In genomic region chr5:31153516-31154151, GRCm38 (mm10) we compare ENCODE assay signal across 9 mouse cellular contexts. TPM values are rescaled to one million over a fixed set of nuclear protein-coding genes. Genes with fewer than 3 reads are reported as not detected.
DNase-seq lines count a peak whose midpoint lies in the region; ATAC-seq and TF ChIP-seq lines count a peak whose summit lies in the region.
"Had no signal": no experiment of that assay in that cellular context is flagged by ENCODE, and none has a peak within 500 bp of the region (broad histone marks: within the 10 kb centered on the region; RNA-seq: fewer than 3 reads in every experiment).

No protein-coding gene starts in this region.

- H3K9ac ChIP-seq in liver, adult 2 months (ENCODE audit: low read depth, low read length): peak overlapping the region; percentile 35
- peak overlapping the region; percentile 68 for H3K9ac ChIP-seq in forebrain, embryonic 12.5 days
- peak overlapping the region; percentile 79 for H3K9ac ChIP-seq in hindbrain, embryonic 11.5 days (ENCODE audit: low read depth, low read length)
- peak overlapping the region; percentile 81 for H3K9ac ChIP-seq in lung, embryonic 16.5 days (ENCODE audit: low read length)

- no peak overlapping the region for H3K27ac ChIP-seq in liver, adult 2 months (replicated peaks; ENCODE audit: insufficient read depth, low read depth, low read length)
- 0 out of 2 replicates have a peak overlapping the region, but pooled peaks have one; percentile 2 for H3K27ac ChIP-seq in forebrain, embryonic 12.5 days
- H3K27ac ChIP-seq in hindbrain, embryonic 11.5 days (ENCODE audit: low read depth, low read length): no peak overlapping the region
- peak overlapping the region; percentile 75; the same call in 1 of the 2 replicates for H3K27ac ChIP-seq in lung, embryonic 16.5 days (ENCODE audit: low read length)

- TF ChIP-seq POLR2A in liver, adult 2 months (IDR thresholded peaks at IDR 0.05; ENCODE audit: extremely low read depth, insufficient read depth, low read length): no peak

- H3K4me3 ChIP-seq in liver, adult 2 months (ENCODE audit: insufficient read depth, low read depth, low read length): peak overlapping the region; percentile 92
- peak overlapping the region; percentile 65 for H3K4me3 ChIP-seq in forebrain, embryonic 12.5 days (replicated peaks)
- H3K4me3 ChIP-seq in hindbrain, embryonic 11.5 days (ENCODE audit: low read depth, low read length): peak overlapping the region; percentile 54
- peak overlapping the region; percentile 72 for H3K4me3 ChIP-seq in lung, embryonic 16.5 days (ENCODE audit: low read length)

- TF ChIP-seq CTCF in liver, adult 2 months (IDR thresholded peaks at IDR 0.05; ENCODE audit: low read depth, low read length): no peak

- no peak for DNase-seq in liver, adult 2 months (ENCODE audit: extremely low read depth, low read depth, low spot score)
- no peak for DNase-seq in liver
- no peak for DNase-seq in hindbrain, embryonic 11.5 days (ENCODE audit: low spot score)
- DNase-seq in left cerebral cortex, postnatal 14 days (ENCODE audit: low spot score in 2 of 2): no peak
- no peak for DNase-seq in c-Kit-positive CD71-positive TER-119-positive erythroid progenitor cells, embryonic 14.5 days (ENCODE audit: low spot score)

- no peaks in the 10 kb centered on the region for H3K79me2 ChIP-seq in liver, adult 2 months (ENCODE audit: control insufficient read depth, insufficient read depth, low read length)

- H3K4me1 ChIP-seq in liver, adult 2 months (ENCODE audit: control insufficient read depth, insufficient read depth, low read length): peaks cover 7% of the 10 kb centered on the region; the same call in 1 of the 2 replicates
- peaks cover 14% of the 10 kb centered on the region for H3K4me1 ChIP-seq in forebrain, embryonic 12.5 days
- peaks cover 3% of the 10 kb centered on the region; the same call in 1 of the 2 replicates for H3K4me1 ChIP-seq in hindbrain, embryonic 11.5 days (replicated peaks; ENCODE audit: control insufficient read depth, insufficient read depth, low read length)
- peaks cover 5% of the 10 kb centered on the region for H3K4me1 ChIP-seq in lung, embryonic 16.5 days (replicated peaks; ENCODE audit: control insufficient read depth, insufficient read depth, low read length)

- peaks cover 15% of the 10 kb centered on the region for H3K36me3 ChIP-seq in liver, adult 2 months (ENCODE audit: control insufficient read depth, insufficient read depth, low read length)
- H3K36me3 ChIP-seq in forebrain, embryonic 12.5 days (replicated peaks): peaks cover 31% of the 10 kb centered on the region
- H3K36me3 ChIP-seq in hindbrain, embryonic 11.5 days (ENCODE audit: control insufficient read depth, insufficient read depth, low read length): peaks cover 5% of the 10 kb centered on the region; the same call in 1 of the 2 replicates
- peaks cover 18% of the 10 kb centered on the region for H3K36me3 ChIP-seq in lung, embryonic 16.5 days (ENCODE audit: control insufficient read depth, insufficient read depth, low read length)

- peak overlapping the region; percentile 80 for H3K4me2 ChIP-seq in forebrain, embryonic 12.5 days
- peak overlapping the region; percentile 71 for H3K4me2 ChIP-seq in hindbrain, embryonic 11.5 days (replicated peaks; ENCODE audit: low read depth, low read length)
- peak overlapping the region; percentile 80 for H3K4me2 ChIP-seq in lung, embryonic 16.5 days (ENCODE audit: low read depth, low read length)

- 23% methylated on average over 6 of the region's 6 CpGs for WGBS in liver, adult 2 months
- WGBS in forebrain, embryonic 12.5 days: 39% methylated on average over 6 of the region's 6 CpGs
- WGBS in hindbrain, embryonic 11.5 days: 40% methylated on average over 6 of the region's 6 CpGs
- WGBS in lung, embryonic 16.5 days: 25% methylated on average over 6 of the region's 6 CpGs

- intact Hi-C loops in left cerebral cortex, postnatal 14 days (cut with DNase I): no loop called here

- 0 out of 2 replicates have a peak, but pooled peaks have one; percentile 9 for ATAC-seq in forebrain, embryonic 12.5 days (ENCODE audit: low FRiP score)
- peak; percentile 37; the same call in 1 of the 2 replicates for ATAC-seq in hindbrain, embryonic 11.5 days (ENCODE audit: low FRiP score)
- peak; percentile 20 for ATAC-seq in lung, embryonic 16.5 days (ENCODE audit: low read depth)
- no peak for ATAC-seq in monocyte, adult 5-6 weeks (replicated peaks; ENCODE audit: insufficient number of reproducible peaks, low FRiP score, low TSS enrichment, poor library complexity, severe bottlenecking)

- H3K27me3 ChIP-seq in liver, adult 2 months (ENCODE audit: control insufficient read depth, insufficient read depth, low read length): no peaks in the 10 kb centered on the region
- H3K27me3 ChIP-seq in forebrain, embryonic 12.5 days: no peaks in the 10 kb centered on the region
- no peaks in the 10 kb centered on the region for H3K27me3 ChIP-seq in hindbrain, embryonic 11.5 days (ENCODE audit: control insufficient read depth, insufficient read depth, low read length)
- no peaks in the 10 kb centered on the region for H3K27me3 ChIP-seq in lung, embryonic 16.5 days (ENCODE audit: control insufficient read depth, insufficient read depth, low read depth, low read length)

- H3K9me3 ChIP-seq in forebrain, embryonic 12.5 days: no peaks in the 10 kb centered on the region
- no peaks in the 10 kb centered on the region for H3K9me3 ChIP-seq in hindbrain, embryonic 11.5 days (ENCODE audit: control insufficient read depth, low read length)
- H3K9me3 ChIP-seq in lung, embryonic 16.5 days (ENCODE audit: control insufficient read depth, low read length): no peaks in the 10 kb centered on the region

RNA-seq across cellular contexts. Expression of gene Mpv17, which starts 0.4 kb away (rescaled TPM):
- total RNA-seq in liver, adult 2 months (2014; rRNA removed): 49.0 and 58.8 TPM in 2 replicates
- polyA plus RNA-seq in liver, adult 2 months (2012; rRNA removed): 88.8 and 92.3 TPM in 2 replicates
- 47.0 and 47.2 TPM in 2 replicates for polyA plus RNA-seq in forebrain, embryonic 12.5 days (2016; fragmentation: Nextera tagmentation; extraction: Ambion mirVana)
- polyA plus RNA-seq in hindbrain, embryonic 11.5 days (2014; fragmentation: Nextera tagmentation; extraction: Ambion mirVana): 49.9 and 57.1 TPM in 2 replicates
- polyA plus RNA-seq in lung, embryonic 16.5 days (2015; fragmentation: Nextera tagmentation; extraction: Ambion mirVana): 59.0 and 61.3 TPM in 2 replicates
- 22.5 to 37.8 TPM (median 35.8 TPM) in 3 replicates for total RNA-seq in monocyte, adult 5-6 weeks (2017)
- 10 to 100 TPM; 40.5 to 49.8 TPM for total RNA-seq in left cerebral cortex, postnatal 14 days (2021)

RNA-seq across cellular contexts. Expression of gene Ucn, which starts 15.0 kb away (rescaled TPM):
- total RNA-seq in liver, adult 2 months (2014; rRNA removed): not detected in 2 replicates
- polyA plus RNA-seq in liver, adult 2 months (2012; rRNA removed): not detected in 2 replicates
- not detected in 2 replicates for polyA plus RNA-seq in forebrain, embryonic 12.5 days (2016; fragmentation: Nextera tagmentation; extraction: Ambion mirVana)
- polyA plus RNA-seq in hindbrain, embryonic 11.5 days (2014; fragmentation: Nextera tagmentation; extraction: Ambion mirVana): not detected in 2 replicates
- polyA plus RNA-seq in lung, embryonic 16.5 days (2015; fragmentation: Nextera tagmentation; extraction: Ambion mirVana): not detected in 2 replicates
- not detected in 3 replicates for total RNA-seq in monocyte, adult 5-6 weeks (2017)
- 1 to 10 TPM; 2.5 to 2.7 TPM for total RNA-seq in left cerebral cortex, postnatal 14 days (2021)
- polyA plus RNA-seq: large intestine, adult 2 months had no signal

RNA-seq across cellular contexts. Expression of gene Gm29609, which starts 26.1 kb away (rescaled TPM):
- total RNA-seq in liver, adult 2 months (2014; rRNA removed): 1.0 and 2.6 TPM in 2 replicates
- 2.3 and 2.8 TPM in 2 replicates for polyA plus RNA-seq in liver, adult 2 months (2012; rRNA removed)
- polyA plus RNA-seq in forebrain, embryonic 12.5 days (2016; fragmentation: Nextera tagmentation; extraction: Ambion mirVana): 1.7 and 2.1 TPM in 2 replicates
- polyA plus RNA-seq in hindbrain, embryonic 11.5 days (2014; fragmentation: Nextera tagmentation; extraction: Ambion mirVana): 0.46 and 1.4 TPM in 2 replicates
- polyA plus RNA-seq in lung, embryonic 16.5 days (2015; fragmentation: Nextera tagmentation; extraction: Ambion mirVana): 1.5 and 1.9 TPM in 2 replicates
- 1.4 to 2.5 TPM (median 2.2 TPM) in 3 replicates for total RNA-seq in monocyte, adult 5-6 weeks (2017)
- 1 to 10 TPM; 3.3 TPM for total RNA-seq in left cerebral cortex, postnatal 14 days (2021)

RNA-seq across cellular contexts. Expression of gene Gtf3c2, which starts 26.3 kb away (rescaled TPM):
- total RNA-seq in liver, adult 2 months (2014; rRNA removed): 10.9 and 17.5 TPM in 2 replicates
- polyA plus RNA-seq in liver, adult 2 months (2012; rRNA removed): 21.0 and 33.0 TPM in 2 replicates
- polyA plus RNA-seq in forebrain, embryonic 12.5 days (2016; fragmentation: Nextera tagmentation; extraction: Ambion mirVana): 102 and 110 TPM in 2 replicates
- polyA plus RNA-seq in hindbrain, embryonic 11.5 days (2014; fragmentation: Nextera tagmentation; extraction: Ambion mirVana): 66.4 and 72.6 TPM in 2 replicates
- polyA plus RNA-seq in lung, embryonic 16.5 days (2015; fragmentation: Nextera tagmentation; extraction: Ambion mirVana): 72.4 and 78.2 TPM in 2 replicates
- total RNA-seq in monocyte, adult 5-6 weeks (2017): 42.4 to 80.2 TPM (median 50.2 TPM) in 3 replicates
- total RNA-seq in left cerebral cortex, postnatal 14 days (2021): 10 to 100 TPM; 54.9 to 57.2 TPM

RNA-seq across cellular contexts. Expression of gene Trim54, which starts 37.1 kb away (rescaled TPM):
- 0.28 TPM in 1 of 2 replicates, not detected in the other for total RNA-seq in liver, adult 2 months (2014; rRNA removed)
- polyA plus RNA-seq in liver, adult 2 months (2012; rRNA removed): not detected in 2 replicates
- not detected in 2 replicates for polyA plus RNA-seq in forebrain, embryonic 12.5 days (2016; fragmentation: Nextera tagmentation; extraction: Ambion mirVana)
- 0.10 TPM in 1 of 2 replicates, not detected in the other for polyA plus RNA-seq in hindbrain, embryonic 11.5 days (2014; fragmentation: Nextera tagmentation; extraction: Ambion mirVana)
- polyA plus RNA-seq in lung, embryonic 16.5 days (2015; fragmentation: Nextera tagmentation; extraction: Ambion mirVana): 0.65 and 2.3 TPM in 2 replicates
- total RNA-seq in monocyte, adult 5-6 weeks (2017): not detected in 3 replicates
- 1 to 10 TPM; 1.9 to 2.0 TPM for total RNA-seq in left cerebral cortex, postnatal 14 days (2021)

Comparison
In these comparisons a context has a peak if more than half of its experiments do, and no peak if none do; other contexts are left out.
1. H3K27ac ChIP-seq: peak in forebrain, embryonic 12.5 days (single experiment) and lung, embryonic 16.5 days (single experiment); none in liver, adult 2 months (single experiment) and hindbrain, embryonic 11.5 days (single experiment).
2. Peak in every context shown above with its lines, with median percentiles within 50 percentile points of each other: H3K4me3 ChIP-seq, H3K9ac ChIP-seq and H3K4me2 ChIP-seq.